Mouse (Mus musculus) erythroblast, adult 5-6 weeks (primary cell): Measurements from ENCODE around the gene Gm49405. TPM values are rescaled to one million over a fixed set of nuclear protein-coding genes. Genes with fewer than 3 reads are reported as not detected.
"Not testable (repeated sequence)": the region's sequence is repeated elsewhere in the genome, so short reads cannot be mapped to it uniquely, and the experiment has no call there.

Source experiments
- ATAC-seq: replicated peaks from 2 replicates; pipeline ENCODE4 v1.8.0; 2016; ENCODE audit warnings: moderate number of reproducible peaks, mild to moderate bottlenecking, moderate TSS enrichment, inconsistent platforms; ENCODE audit not compliant: poor library complexity, low FRiP score, severe bottlenecking
- total RNA-seq, 2 experiments: library from RNA; stranded (forward) in 1 of 2; stranded (reverse) in 1 of 2; fragments of 150-400 nt in 1 of 2; fragments of 200-764, 138-1000 nt in 1 of 2; gene quantifications; 2 replicates each; pipeline versions ENCODE4 v1.2.3 to v1.2.4; 2015 to 2017; ENCODE audit warnings: low replicate concordance in 2 of 2

Gm49405 gene
- total RNA-seq, 2 experiments from 2014 or later: 0.58 TPM; not detected in 1

DNA sequence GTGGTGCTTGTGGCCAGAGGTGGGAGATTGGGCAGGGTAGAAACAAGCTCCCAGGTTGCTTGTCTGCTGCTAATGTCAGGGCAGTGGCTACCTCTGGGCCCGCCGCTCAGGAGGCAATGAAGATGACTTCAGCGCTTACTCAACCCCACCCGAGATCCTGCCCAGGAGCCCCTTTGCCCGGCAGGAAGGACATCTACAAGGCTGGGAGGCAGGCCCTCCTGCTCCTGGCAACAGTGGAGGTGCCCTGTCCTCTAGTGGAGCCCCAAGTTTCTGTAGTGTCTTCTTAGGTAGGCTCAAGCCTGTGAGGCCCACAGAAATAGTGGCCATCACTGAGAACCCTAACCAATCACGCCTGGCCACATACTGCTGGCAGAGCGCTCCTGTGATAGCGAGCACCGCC, 4.7 kb downstream of the Gm49405 start:
- no peak for ATAC-seq

DNA sequence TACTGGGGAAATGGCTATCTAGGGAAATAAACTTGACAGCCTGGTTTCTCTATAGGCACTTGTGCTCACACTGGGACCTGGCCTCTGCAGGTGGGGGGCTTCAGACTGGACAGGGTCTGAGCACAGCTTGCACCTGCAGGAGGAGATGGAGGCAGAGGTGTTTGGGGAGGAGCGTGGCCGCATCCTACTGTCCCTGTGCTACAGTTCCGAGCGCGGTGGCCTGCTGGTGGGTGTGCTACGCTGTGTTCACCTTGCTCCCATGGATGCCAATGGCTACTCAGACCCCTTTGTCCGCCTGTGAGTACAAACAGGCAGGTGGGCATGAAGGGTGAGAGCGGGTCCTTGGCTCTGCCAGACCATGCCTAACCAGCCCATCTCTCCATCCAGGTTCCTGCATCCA, 5.5 kb downstream of the Gm49405 start:
- ATAC-seq: no peak

DNA sequence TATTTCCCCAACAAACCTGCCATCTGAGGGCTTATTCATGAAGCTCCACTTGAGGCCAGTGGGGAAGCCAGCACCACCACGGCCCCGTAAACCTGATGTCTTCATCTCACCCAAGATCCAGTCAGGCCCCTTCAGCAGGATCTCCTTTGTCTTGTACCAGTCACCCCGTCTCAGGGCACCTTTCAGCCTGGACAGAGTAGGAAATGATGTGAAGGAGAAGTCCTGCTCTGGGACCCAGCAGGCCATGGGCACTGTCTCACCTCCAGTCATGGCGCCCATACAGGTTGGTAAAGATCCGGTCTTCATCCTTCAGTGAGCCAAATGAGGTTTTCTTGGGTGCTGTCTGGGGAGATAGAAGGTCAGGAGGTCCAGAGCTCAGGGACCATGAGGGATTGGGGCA, 10.7 kb downstream of the Gm49405 start:
- ATAC-seq: no peak

DNA sequence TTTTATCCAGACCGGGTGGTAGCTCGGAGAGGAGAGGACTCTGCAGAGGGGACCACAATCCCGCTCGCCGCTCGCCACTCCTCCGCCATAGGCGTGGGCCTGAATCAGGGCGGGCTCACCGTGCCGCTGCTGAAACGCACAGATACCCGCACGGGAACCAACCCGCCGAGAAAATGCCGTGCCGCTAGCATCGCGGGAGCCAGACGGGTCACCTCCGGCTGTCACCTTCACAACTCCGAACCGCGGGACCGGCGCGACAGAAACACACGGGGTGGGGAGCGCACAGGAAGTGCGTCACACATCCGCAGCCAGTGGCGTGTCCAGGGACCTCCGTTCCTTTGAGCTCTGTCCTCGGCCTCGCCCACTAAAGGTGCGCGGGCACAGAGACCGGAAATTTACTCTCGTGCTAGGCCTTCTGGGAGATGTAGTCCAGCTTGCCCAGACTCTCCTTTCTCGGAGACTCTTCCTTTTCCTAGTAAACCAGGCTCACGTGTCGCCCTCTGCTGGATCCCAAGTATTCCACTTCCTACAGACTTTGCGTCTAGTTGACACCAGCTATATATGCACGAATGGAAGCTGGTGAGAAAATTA, 12.1 kb downstream of the Gm49405 start, which contains the start of gene Ndufv1:
Gene Ndufv1, minus strand, starts transcription at position 375 of the 591 bp plus-strand sequence.
- peak; percentile 95 for ATAC-seq

DNA sequence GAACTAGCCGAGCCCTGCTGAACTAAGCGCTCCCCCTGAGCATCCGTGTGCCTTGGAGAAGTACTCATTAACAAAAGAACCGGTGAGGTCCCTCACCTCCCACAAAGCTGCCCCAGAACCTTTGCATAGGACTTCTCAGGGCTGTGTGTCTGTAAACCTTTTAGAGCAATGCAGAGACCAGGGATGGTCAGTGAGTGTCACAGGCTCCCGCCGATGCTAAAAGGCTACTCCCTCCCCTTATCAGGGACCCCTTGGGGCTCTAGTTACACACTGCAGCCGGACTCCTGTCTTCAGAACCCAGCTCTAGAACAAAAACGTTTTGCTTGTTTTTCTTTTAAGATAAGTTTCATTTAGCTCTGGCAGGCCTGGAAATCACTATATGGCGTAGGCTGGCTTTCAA, 12.6 kb downstream of the Gm49405 start:
- ATAC-seq: peak; percentile 48

DNA sequence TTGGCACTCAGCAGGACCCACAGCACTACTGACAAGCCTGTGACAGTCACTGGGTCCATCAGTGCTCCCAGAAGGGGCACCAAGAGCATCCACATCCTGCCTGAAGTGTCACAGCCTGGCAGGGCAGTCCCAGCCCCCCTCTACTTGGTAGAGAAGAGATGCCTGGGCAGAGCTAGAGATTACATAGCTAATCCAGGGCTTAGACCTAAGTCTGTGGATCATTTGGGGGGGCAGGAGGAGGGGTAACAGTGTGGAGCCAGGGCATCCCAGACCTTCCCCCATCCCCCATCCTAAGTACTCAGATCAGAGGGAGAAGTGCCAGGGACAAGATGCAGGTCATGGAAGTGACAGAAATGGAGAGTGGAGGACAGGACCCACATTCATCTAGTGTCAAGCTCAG, 14.4 kb downstream of the Gm49405 start:
- no peak for ATAC-seq

DNA sequence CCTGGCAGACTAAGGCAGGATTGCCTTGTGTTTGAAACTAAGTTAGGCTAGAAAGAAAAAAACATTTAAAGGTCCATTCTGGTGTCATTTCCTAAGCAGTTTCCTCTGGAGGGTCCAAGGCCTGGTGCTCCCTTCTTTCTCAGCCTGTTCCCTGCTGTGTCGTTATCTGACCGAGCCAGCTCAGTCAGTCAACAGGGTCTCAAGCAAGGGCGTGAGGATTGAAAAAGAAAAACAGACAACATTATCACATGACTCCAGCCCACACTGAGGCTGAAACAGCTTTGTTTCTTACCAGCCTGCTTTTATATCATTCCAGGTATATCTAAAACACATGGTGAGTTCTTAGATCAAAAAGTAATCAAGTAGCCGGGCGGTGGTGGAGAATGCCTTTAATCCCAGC, 15.2 kb downstream of the Gm49405 start:
- ATAC-seq: no peak

DNA sequence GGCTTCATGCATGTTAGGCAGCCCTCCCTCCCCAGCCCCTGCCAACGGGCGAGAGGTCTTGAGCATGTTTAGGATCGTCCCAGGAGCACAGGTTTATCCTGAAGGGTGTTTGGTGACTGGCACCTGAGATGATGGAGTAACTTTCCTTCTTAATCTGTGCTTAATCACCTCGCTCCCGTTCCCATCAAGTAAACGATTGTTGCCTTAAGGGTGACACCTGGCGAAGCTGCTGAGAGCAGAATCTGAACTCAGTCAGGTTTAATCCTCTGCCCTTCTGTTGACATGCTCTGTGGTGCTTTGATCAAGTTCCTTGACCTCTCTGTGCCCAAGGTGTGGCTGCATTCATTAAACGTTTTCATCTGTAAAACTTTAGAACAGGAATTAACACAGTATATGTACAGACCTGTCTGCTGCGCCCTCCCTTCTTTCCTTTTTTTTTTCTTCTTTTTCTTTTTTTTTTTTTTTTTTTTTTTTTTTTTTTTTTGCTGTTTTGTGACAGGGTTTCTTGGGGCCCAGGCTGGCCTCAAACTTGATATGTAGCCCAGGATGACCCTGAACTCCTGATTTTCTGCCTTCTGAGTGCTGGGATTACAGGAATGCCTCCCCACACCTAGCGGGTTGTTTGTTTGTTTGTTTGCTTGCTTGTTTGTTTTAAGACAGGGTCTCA, 17.6 kb downstream of the Gm49405 start:
- no peak for ATAC-seq

DNA sequence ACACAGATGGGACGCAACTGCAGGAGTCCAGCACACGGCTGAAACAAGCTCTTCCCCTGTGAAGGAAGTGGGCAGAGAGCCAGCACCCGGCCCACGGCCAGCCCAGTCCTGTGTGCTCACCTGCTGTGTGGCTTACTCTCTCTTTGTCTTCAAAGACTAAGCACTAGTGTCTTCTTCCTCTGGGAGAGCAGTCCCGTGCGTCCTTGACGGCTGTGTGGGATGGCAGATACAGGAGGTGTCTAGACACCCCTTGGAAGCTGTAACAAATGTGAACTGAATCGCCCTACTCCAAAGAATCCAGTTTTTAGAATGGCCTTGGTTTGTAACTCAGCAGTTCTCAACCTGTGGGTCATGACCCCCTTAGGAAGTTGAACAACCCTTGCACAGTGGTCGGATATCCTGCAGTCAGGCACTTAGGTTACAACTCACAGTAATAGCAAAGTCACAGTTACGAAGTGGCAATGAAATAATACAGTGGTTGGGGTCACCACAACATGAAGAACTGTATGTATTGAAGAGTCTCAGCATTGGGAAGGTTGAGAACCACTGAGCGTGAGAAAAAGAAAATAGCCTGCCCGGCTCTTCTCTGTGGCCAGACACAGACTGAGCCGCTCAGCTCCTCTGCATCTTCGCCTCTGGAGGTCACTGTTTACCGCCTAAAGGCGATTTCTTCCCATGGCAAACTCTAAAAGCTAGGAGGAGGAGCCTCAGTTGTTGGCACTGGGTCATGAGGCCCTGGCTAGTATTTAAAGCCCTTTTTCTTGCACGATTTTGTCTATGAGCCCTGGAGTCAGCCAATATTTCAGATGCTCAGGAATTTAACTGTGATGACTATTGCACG, 18.5 kb downstream of the Gm49405 start:
- peak; percentile 95 for ATAC-seq

DNA sequence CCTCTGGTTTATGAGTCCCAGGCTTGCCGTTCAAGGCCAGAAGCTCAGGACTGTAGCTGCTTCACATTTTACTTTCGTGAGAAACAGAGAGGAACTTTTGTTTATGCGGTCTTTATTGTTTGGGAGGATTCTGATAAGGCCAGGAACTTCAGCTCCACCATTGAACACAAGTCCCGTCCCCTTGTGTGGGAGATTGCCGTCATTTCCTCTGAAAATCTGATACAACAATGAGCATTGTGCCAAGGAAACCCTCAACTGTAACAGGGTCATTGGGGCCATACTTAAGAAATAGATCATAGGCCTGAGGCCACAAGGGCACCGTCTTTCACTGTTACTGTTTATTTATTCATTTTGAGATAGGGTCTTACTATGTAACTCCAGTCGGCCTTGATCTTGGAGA, 22.8 kb downstream of the Gm49405 start:
- ATAC-seq: no peak

DNA sequence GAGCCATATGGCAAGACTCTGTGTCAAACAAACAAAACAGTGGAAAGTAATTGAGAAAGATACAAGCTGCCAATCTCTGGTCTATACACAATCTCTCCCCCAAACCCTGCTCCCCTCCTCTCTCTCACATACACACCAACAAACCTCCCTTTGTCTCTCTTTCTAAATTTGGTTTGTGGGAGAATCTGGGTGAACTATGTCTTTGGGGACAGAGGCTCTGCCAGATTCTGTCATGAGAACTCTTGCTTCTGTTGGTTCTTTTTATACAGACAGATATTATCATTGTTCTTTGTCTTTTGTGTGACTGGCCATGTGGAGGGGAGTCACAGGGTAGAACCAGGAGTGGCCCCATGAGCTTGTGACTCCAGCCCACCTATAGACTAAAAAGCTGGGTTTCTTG, 27.1 kb downstream of the Gm49405 start:
- no peak for ATAC-seq

DNA sequence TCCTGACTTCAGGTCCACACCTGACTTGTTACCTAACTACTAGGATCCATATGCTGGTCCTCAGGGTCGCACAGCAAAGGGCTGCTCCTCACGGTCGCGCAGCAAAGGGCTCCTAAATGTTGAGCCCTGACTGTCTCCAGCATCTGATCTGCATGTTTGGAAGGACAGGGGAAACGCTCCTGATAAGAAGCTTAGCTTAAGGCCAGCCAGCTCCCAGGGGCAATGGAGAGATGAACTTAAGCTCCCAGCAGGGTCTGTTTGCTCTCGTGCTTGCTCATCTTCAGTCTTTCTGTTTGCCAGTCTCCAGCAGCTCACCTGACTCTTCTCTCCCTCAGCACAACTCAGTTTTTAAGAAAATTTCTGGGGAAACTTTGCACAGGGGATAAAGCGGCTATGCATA, 32.2 kb downstream of the Gm49405 start:
- no peak for ATAC-seq

DNA sequence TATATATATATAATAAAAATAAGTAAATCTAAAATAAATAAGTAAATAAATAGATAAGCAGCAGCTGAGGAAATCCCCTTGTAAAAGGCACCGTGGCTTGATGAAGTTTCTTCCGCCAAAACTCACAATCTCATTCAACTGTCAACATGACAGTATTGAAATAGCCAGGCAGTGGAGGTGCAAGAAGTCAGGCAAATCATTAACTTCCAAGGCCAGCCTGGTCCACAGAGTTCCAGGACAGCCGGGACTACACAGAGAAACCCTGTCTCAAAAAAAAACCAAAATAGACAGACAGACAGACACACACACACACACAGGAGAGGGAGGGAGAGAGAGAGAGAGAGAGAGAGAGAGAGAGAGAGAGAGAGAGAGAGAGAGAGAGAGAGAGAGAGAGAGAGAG, 32.9 kb downstream of the Gm49405 start:
- ATAC-seq: no peak

DNA sequence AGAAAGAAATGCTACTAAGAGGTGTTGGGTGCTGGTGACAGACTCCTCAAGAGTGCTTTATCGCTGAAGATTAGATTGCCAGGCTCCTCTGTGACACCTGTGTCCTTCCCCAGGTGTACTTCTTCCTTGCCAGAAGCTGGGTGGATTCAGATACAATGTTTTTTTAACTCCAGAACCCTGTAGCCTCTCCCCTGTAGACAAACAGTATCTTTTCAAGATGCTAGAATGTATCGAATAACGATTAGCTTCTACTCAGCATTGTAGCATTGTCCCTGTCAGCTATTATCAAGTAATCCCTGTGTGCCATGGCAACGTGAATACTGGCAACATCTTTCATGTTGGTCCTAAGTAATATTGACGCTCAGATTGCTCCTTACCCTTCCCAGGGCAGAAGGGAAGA, 33.3 kb downstream of the Gm49405 start:
- no peak for ATAC-seq

DNA sequence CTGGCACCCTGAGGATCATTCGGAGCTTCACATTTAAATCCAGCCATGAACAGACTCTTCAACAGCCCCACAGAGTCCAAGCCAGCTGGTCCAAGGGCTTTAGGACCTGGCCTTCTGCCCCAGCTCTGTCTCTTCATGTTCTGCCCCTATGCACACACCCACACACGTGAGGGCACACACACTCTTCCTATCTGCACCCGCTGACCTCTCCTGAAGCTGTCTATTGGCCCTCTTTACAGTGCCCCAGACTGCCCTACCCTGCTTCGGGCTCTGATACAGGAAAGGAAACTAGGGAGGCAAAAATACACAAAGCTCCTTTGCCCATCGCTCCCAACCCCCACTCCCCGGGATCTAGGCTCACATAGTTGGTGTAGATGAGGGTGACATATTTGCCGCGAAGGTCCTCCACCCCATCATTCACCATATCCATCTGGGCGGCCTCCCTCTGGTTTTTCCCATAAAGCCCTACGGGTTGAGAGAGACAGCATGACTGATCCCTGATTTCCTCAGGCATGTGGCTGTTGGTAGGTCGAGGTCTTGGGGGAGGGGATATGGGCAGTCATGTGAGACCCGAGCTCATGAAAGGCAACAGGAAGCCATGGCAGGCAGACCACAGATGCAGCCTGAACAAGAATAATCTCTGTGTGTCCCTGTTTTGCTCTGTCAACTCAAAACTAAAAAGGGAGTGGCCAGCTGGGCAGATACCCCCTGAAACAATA, 36.1 kb downstream of the Gm49405 start:
- no peak for ATAC-seq

DNA sequence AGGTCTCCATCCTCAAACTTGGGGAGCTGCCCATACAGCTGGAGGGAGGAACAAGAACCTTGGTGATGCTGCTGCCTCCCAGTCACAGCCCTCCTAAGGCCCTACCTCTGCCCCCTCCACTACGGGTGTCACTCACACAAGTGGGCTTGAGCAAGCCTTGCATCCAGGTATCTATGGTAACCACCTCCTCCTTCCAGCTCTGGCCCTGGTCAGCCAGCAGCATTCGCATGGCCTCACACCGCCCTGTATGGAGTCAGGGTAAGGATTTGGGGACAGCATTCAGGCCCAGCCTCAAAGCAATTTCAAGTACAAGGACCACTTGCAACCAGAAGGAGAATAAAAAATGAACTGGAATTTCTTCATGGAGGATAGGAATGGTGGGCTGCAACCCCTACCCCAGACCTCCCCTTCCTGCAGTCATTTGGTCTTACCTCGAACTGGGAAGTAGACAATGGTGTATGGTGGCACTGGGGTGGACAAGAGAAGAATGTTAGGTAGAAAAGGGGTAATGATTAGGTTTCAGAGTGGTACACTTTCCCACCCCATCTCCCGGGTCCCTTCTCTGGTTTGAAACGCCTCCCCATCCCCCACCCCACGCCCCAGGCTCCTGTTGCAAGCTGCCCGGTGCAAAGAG, 36.8 kb downstream of the Gm49405 start:
- ATAC-seq: not testable (repeated sequence)

DNA sequence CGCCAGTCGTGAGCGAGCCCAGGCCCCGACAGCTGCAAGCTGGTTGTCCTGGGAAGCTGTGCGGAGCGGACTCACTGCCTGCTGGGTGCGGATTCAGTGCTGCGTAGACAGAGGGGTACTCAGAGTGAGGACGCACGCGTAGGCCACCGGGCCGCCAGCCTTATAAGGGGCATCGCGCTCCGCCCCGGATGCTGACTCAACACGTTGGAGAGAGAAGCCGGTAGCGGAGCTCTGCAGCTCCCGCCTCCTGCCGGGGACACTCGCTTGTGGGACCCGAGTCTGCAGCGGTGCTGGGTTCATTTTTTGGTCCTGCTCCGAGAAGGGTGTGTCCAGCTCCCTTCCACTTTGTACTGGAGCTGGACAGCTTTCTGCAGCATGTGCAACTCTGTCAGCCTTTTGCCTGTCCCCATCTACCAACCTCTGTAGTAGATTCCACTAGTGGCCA, 37.4 kb downstream of the Gm49405 start, which contains the start of gene Gstp1:
Gene Gstp1, minus strand, starts transcription at position 198 of the 445 bp plus-strand sequence.
- peak; percentile 89 for ATAC-seq

DNA sequence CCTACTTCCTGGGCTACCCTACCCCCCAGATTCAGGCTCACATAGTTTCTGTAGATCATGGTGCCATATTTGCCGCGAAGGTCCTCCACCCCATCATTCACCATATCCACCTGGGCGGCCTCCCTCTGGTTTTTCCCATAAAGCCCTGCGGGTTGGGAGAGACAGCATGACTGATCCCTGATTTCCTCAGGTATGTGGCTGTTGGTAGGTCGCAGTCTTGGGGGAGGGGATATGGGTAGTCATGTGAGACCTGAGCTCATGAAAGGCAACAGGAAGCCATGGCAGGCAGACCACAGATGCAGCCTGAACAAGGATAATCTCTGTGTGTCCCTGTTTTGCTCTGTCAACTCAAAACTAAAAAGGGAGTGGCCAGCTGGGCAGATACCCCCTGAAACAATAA, 40.5 kb downstream of the Gm49405 start:
- not testable (repeated sequence) for ATAC-seq

DNA sequence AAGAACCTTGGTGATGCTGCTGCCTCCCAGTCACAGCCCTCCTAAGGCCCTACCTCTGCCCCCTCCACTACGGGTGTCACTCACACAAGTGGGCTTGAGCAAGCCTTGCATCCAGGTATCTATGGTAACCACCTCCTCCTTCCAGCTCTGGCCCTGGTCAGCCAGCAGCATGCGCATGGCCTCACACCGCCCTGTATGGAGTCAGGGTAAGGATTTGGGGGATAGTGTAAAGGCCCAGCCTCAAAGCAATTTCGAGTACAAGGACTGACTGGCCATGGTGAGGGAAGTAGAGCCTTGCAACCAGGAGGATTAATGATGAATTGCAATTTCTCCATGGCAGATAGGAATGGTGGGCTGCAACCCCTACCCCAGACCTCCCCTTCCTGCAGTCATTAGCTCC, 41.1 kb downstream of the Gm49405 start:
- ATAC-seq: not testable (repeated sequence)

DNA sequence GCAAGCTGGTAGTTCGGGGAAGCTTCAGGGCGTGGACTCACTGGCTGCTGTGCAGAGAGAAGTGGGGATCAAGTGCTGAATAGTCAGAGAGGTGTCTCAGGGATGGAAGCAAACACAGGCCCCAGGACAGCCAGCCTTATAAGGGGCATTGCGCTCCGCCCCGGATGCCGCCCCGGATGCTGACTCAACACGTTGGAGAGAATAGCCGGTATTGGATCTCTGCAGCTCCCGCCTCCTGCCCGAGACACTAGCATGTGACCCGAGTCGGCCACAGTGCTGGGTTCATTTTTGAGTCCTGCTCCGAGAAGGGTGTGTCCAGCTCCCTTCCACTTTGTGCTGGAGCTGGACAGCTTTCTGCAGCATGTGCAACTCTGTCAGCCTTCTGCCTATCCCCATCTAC, 41.7 kb downstream of the Gm49405 start:
- ATAC-seq: no peak
